Mouse (Mus musculus) embryonic facial prominence, embryonic 15.5 days (tissue): ENCODE measurements at regions not wholly inside any gene's neighbourhood (a gene's known extent, or its start where the extent isn't known, plus 50 kb on each side); places are given as distances from the start of the nearest gene placed in this dataset.

Experiments used
- ATAC-seq: fragments of 200-750 bp; cut with Nextera tagmentation; 2 replicates; pipeline ENCODE4 v1.8.0; 2017; ENCODE audit warnings: low read depth, moderate TSS enrichment; ENCODE audit not compliant: insufficient number of reproducible peaks, low FRiP score, low TSS enrichment
- H3K27ac ChIP-seq: fragments of 300-500 bp; sonication (generic); replicated peaks from 2 replicates; pipeline ENCODE4 v1.5.1; 2015; ENCODE audit warnings: mild to moderate bottlenecking, inconsistent platforms
- H3K27me3 ChIP-seq: fragments of 300-500 bp; sonication (generic); 2 replicates; pipeline ENCODE4 v1.6.1; 2015; ENCODE audit warnings: inconsistent platforms
- H3K36me3 ChIP-seq: fragments of 300-500 bp; sonication (generic); 2 replicates; pipeline ENCODE4 v1.6.1; 2015; ENCODE audit warnings: mild to moderate bottlenecking, inconsistent platforms
- H3K4me1 ChIP-seq: fragments of 300-500 bp; sonication (generic); 2 replicates; pipeline ENCODE4 v1.6.1; 2015; ENCODE audit warnings: inconsistent platforms
- H3K4me2 ChIP-seq: fragments of 300-500 bp; sonication (generic); replicated peaks from 2 replicates; pipeline ENCODE4 v1.6.1; 2015; ENCODE audit warnings: mild to moderate bottlenecking, inconsistent platforms
- H3K4me3 ChIP-seq: fragments of 300-500 bp; sonication (generic); replicated peaks from 2 replicates; pipeline ENCODE4 v1.5.1; 2015; ENCODE audit warnings: mild to moderate bottlenecking, inconsistent platforms
- H3K9ac ChIP-seq: fragments of 300-500 bp; sonication (generic); 2 replicates; pipeline ENCODE4 v1.6.1; 2015; ENCODE audit warnings: inconsistent platforms
- H3K9me3 ChIP-seq: fragments of 300-500 bp; sonication (generic); replicated peaks from 2 replicates; pipeline ENCODE4 v1.6.1; 2016; ENCODE audit warnings: inconsistent platforms
- WGBS: fragments of 180-500 bp; shearing (Covaris S2); methylation state at CpG from one replicate; pipeline ENCODE4 v1.1.7; 2015; 5-methylcytosine and 5-hydroxymethylcytosine counted together

GRCm38 (mm10) chr5:111897568-111897967 is 163.8 kb downstream of the Gm26897 start:
- no peak for ATAC-seq
- H3K4me2 ChIP-seq: no peak overlapping the region
- H3K4me3 ChIP-seq: no peak overlapping the region
- H3K27ac ChIP-seq: no peak overlapping the region
- H3K9ac ChIP-seq: no peak overlapping the region
- peaks cover 26% of the 10 kb centered on the region for H3K4me1 ChIP-seq
- H3K9me3 ChIP-seq: no peaks in the 10 kb centered on the region
- no peaks in the 10 kb centered on the region for H3K36me3 ChIP-seq
- H3K27me3 ChIP-seq: peaks cover 4% of the 10 kb centered on the region; the same call in 1 of the 2 replicates
- 70% methylated on average over 4 of the region's 4 CpGs for WGBS

- 60% methylated on average over 12 of the region's 12 CpGs for WGBS
- Histone ChIP-seq H3K27me3 (peaks cover 4% of the 10 kb centered on the region; the same call in 1 of the 2 replicates), H3K4me2 (no peak overlapping the region), H3K4me1 (peaks cover 17% of the 10 kb centered on the region), H3K36me3 (no peaks in the 10 kb centered on the region), H3K4me3 (no peak overlapping the region), H3K9me3 (no peaks in the 10 kb centered on the region), H3K9ac (no peak overlapping the region), H3K27ac (no peak overlapping the region)
- no peak for ATAC-seq
Measured at GRCm38 (mm10) chr5:111898482-111898881, 164.8 kb downstream of the Gm26897 start.

GRCm38 (mm10) chr5:111901197-111901596 is 167.5 kb downstream of the Gm26897 start:
- H3K36me3 ChIP-seq: no peaks in the 10 kb centered on the region
- WGBS: 49% methylated on average over 5 of the region's 5 CpGs
- peaks cover 4% of the 10 kb centered on the region; the same call in 1 of the 2 replicates for H3K27me3 ChIP-seq
- H3K9me3 ChIP-seq: no peaks in the 10 kb centered on the region
- no peaks in the 10 kb centered on the region for H3K4me1 ChIP-seq
- ATAC-seq: no peak
- no peak overlapping the region for H3K9ac ChIP-seq
- H3K4me3 ChIP-seq: no peak overlapping the region
- H3K4me2 ChIP-seq: no peak overlapping the region
- H3K27ac ChIP-seq: no peak overlapping the region

- no peaks in the 10 kb centered on the region for H3K4me1 ChIP-seq
- no peaks in the 10 kb centered on the region for H3K36me3 ChIP-seq
- H3K4me3 ChIP-seq: no peak overlapping the region
- ATAC-seq: no peak
- no peaks in the 10 kb centered on the region for H3K9me3 ChIP-seq
- H3K9ac ChIP-seq: no peak overlapping the region
- 11% methylated on average over 5 of the region's 5 CpGs for WGBS
- H3K4me2 ChIP-seq: no peak overlapping the region
- H3K27ac ChIP-seq: no peak overlapping the region
- H3K27me3 ChIP-seq: peaks cover 4% of the 10 kb centered on the region; the same call in 1 of the 2 replicates
Measured at GRCm38 (mm10) chr5:111901678-111902077, 168.0 kb downstream of the Gm26897 start.

- no peak for ATAC-seq
- WGBS: 78% methylated on average over 14 of the region's 14 CpGs
- peaks cover 6% of the 10 kb centered on the region; the same call in 1 of the 2 replicates for H3K27me3 ChIP-seq
- H3K4me3 ChIP-seq: no peak overlapping the region
- H3K9ac ChIP-seq: no peak overlapping the region
- H3K36me3 ChIP-seq: no peaks in the 10 kb centered on the region
- no peaks in the 10 kb centered on the region for H3K9me3 ChIP-seq
- no peaks in the 10 kb centered on the region for H3K4me1 ChIP-seq
- H3K4me2 ChIP-seq: no peak overlapping the region
- no peak overlapping the region for H3K27ac ChIP-seq
Measured at GRCm38 (mm10) chr5:111908085-111908484, 174.4 kb downstream of the Gm26897 start.

GRCm38 (mm10) chr5:111910514-111910913 is 176.8 kb downstream of the Gm26897 start:
- Histone ChIP-seq H3K27me3 (peaks cover 6% of the 10 kb centered on the region; the same call in 1 of the 2 replicates), H3K27ac (no peak overlapping the region), H3K9ac (no peak overlapping the region), H3K36me3 (no peaks in the 10 kb centered on the region), H3K9me3 (no peaks in the 10 kb centered on the region), H3K4me3 (no peak overlapping the region), H3K4me2 (no peak overlapping the region), H3K4me1 (no peaks in the 10 kb centered on the region)
- WGBS: 54% methylated on average over 8 of the region's 8 CpGs
- no peak for ATAC-seq

GRCm38 (mm10) chr5:111913354-111913753 is 179.6 kb downstream of the Gm26897 start:
- Histone ChIP-seq H3K27ac (no peak overlapping the region), H3K27me3 (peaks cover 6% of the 10 kb centered on the region; the same call in 1 of the 2 replicates), H3K4me1 (no peaks in the 10 kb centered on the region), H3K9me3 (no peaks in the 10 kb centered on the region), H3K9ac (no peak overlapping the region), H3K4me3 (no peak overlapping the region), H3K36me3 (no peaks in the 10 kb centered on the region), H3K4me2 (no peak overlapping the region)
- 41% methylated on average over 7 of the region's 7 CpGs for WGBS
- ATAC-seq: no peak

- 63% methylated on average over 3 of the region's 3 CpGs for WGBS
- no peak overlapping the region for H3K27ac ChIP-seq
- no peak for ATAC-seq
- no peak overlapping the region for H3K4me3 ChIP-seq
- H3K4me1 ChIP-seq: peaks cover 5% of the 10 kb centered on the region; the same call in 1 of the 2 replicates
- H3K36me3 ChIP-seq: no peaks in the 10 kb centered on the region
- no peaks in the 10 kb centered on the region for H3K9me3 ChIP-seq
- H3K9ac ChIP-seq: no peak overlapping the region
- no peak overlapping the region for H3K4me2 ChIP-seq
- peaks cover 6% of the 10 kb centered on the region; the same call in 1 of the 2 replicates for H3K27me3 ChIP-seq
Measured at GRCm38 (mm10) chr5:111914296-111914695, 180.6 kb downstream of the Gm26897 start.

GRCm38 (mm10) chr5:111917643-111918252 is 184.0 kb downstream of the Gm26897 start:
- H3K4me3 ChIP-seq: no peak overlapping the region
- 27% methylated on average over 8 of the region's 8 CpGs for whole genome bisulfite sequencing
- ATAC-seq: no peak
- no peaks in the 10 kb centered on the region for H3K36me3 ChIP-seq
- H3K27ac ChIP-seq: no peak overlapping the region
- peaks cover 6% of the 10 kb centered on the region for H3K4me1 ChIP-seq
- no peak overlapping the region for H3K4me2 ChIP-seq
- no peak overlapping the region for H3K9ac ChIP-seq
- no peaks in the 10 kb centered on the region for H3K9me3 ChIP-seq
- H3K27me3 ChIP-seq: 0 out of 2 replicates have a peak, but pooled peaks cover under 1% of the 10 kb centered on the region

GRCm38 (mm10) chr5:111918888-111919287 is 185.2 kb downstream of the Gm26897 start:
- H3K4me2 ChIP-seq: no peak overlapping the region
- no peaks in the 10 kb centered on the region for H3K27me3 ChIP-seq
- 70% methylated on average over 14 of the region's 14 CpGs for WGBS

GRCm38 (mm10) chr5:111922991-111923701 is 189.4 kb downstream of the Gm26897 start:
- peak; percentile 63; the same call in 1 of the 2 replicates for ATAC-seq
- H3K9ac ChIP-seq: no peak overlapping the region
- no peaks in the 10 kb centered on the region for H3K36me3 ChIP-seq
- H3K9me3 ChIP-seq: no peaks in the 10 kb centered on the region
- H3K27ac ChIP-seq: no peak overlapping the region; the same call in 1 of the 2 replicates
- H3K27me3 ChIP-seq: no peaks in the 10 kb centered on the region
- H3K4me1 ChIP-seq: peaks cover 25% of the 10 kb centered on the region
- no peak overlapping the region for H3K4me2 ChIP-seq
- 35% methylated on average over 18 of the region's 18 CpGs for WGBS
- no peak overlapping the region for H3K4me3 ChIP-seq

More at GRCm38 (mm10) chr5:111918888-111919287, 185.2 kb downstream of the Gm26897 start:
- Histone ChIP-seq H3K4me1 (peaks cover 17% of the 10 kb centered on the region), H3K9me3 (no peaks in the 10 kb centered on the region), H3K4me3 (no peak overlapping the region), H3K9ac (no peak overlapping the region), H3K36me3 (no peaks in the 10 kb centered on the region), H3K27ac (no peak overlapping the region)
- ATAC-seq: no peak
